Mouse (Mus musculus) C2C12 (cell line): ENCODE measurements around the gene Xkr7.
A peak's percentile ranks its signal among the peaks of the same experiment; 100 is the strongest.

Experiments used
- CEBPB ChIP-seq: IDR thresholded peaks from one replicate; pipeline ENCODE4 v1.6.1; 2011; ENCODE audit warnings: low read depth, mild to moderate bottlenecking, control low read depth, moderate library complexity
- CTCF ChIP-seq: IDR thresholded peaks from one replicate; pipeline ENCODE4 v1.5.1; 2011; ENCODE audit not compliant: control insufficient read depth, insufficient read depth, insufficient read length
- MAX ChIP-seq: IDR thresholded peaks from one replicate; pipeline ENCODE4 v1.6.1; 2011; ENCODE audit warnings: mild to moderate bottlenecking, control low read depth

GRCm38 (mm10) chr2:153014758-153015593 lies 16.7 kb upstream of the Xkr7 start, which contains the start of gene Pdrg1:
- peak; percentile 78 for TF ChIP-seq CTCF
- TF ChIP-seq MAX = peak; percentile 88
- no peak for TF ChIP-seq CEBPB
